Mouse (Mus musculus): ENCODE measurements around the gene Kcnk10. TPM values are rescaled to one million over a fixed set of nuclear protein-coding genes. Genes with fewer than 3 reads are reported as not detected.

Gene Kcnk10
- polyA plus RNA-seq, 1 experiment from 2014 or later, result 2.9 TPM

DNA sequence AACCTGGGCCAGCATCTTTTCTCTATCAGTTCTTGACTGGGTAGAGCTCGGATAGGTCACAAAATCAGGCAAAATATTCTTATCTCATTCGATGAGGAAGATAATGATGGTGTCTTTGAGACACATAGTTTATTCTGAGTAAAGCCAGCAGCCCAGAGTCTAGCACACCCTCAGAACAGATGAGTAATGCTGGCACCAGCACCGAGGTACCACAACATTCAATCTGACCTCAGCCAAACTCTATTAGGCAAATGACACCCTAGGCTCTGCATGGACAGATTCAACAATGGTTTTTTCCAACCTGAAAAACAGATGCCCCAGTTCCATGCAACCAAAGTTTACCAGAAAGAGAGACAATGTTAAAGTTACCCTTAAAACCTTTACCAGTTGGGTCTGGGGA is 108.0 kb downstream of the Kcnk10 start:
- no peaks in the 10 kb centered on the region for H3K9me3 ChIP-seq (ENCODE audit: control insufficient read depth, low read length)
- ATAC-seq (ENCODE audit: low read depth), result no peak
- WGBS, result 78% methylated on average over 3 of the region's 3 CpGs

GRCm38 (mm10) chr12:98467793-98468192 is 110.3 kb downstream of the Kcnk10 start:
- ATAC-seq (ENCODE audit: low read depth) (no peak), DNase-seq (ENCODE audit: low spot score) (no peak)
- no peaks in the 10 kb centered on the region for H3K27me3 ChIP-seq (replicated peaks; ENCODE audit: control insufficient read depth, insufficient read depth, low read length)
- no peak overlapping the region for H3K4me3 ChIP-seq (ENCODE audit: low read depth, low read length)
- 96% methylated on average over 4 of the region's 4 CpGs for WGBS
- no peaks in the 10 kb centered on the region for H3K9me3 ChIP-seq (ENCODE audit: control insufficient read depth, low read length)
- H3K9ac ChIP-seq (ENCODE audit: low read depth, low read length), result no peak overlapping the region
- no peak overlapping the region for H3K27ac ChIP-seq (replicated peaks; ENCODE audit: low read depth, low read length)
- H3K4me1 ChIP-seq (ENCODE audit: control insufficient read depth, insufficient read depth, low read length), result no peaks in the 10 kb centered on the region
- H3K4me2 ChIP-seq (ENCODE audit: low read depth, low read length), result no peak overlapping the region
- H3K36me3 ChIP-seq (ENCODE audit: control insufficient read depth, insufficient read depth, low read length), result no peaks in the 10 kb centered on the region

More for the DNA sequence above, 108.0 kb downstream of the Kcnk10 start:
- no peak overlapping the region for H3K9ac ChIP-seq (ENCODE audit: low read depth, low read length)
- H3K27ac ChIP-seq (replicated peaks; ENCODE audit: low read depth, low read length), result no peak overlapping the region
- no peak for DNase-seq (ENCODE audit: low spot score)
- H3K27me3 ChIP-seq (replicated peaks; ENCODE audit: control insufficient read depth, insufficient read depth, low read length), result no peaks in the 10 kb centered on the region
- no peak overlapping the region for H3K4me3 ChIP-seq (ENCODE audit: low read depth, low read length)
- no peaks in the 10 kb centered on the region for H3K36me3 ChIP-seq (ENCODE audit: control insufficient read depth, insufficient read depth, low read length)
- no peaks in the 10 kb centered on the region for H3K4me1 ChIP-seq (ENCODE audit: control insufficient read depth, insufficient read depth, low read length)
- no peak overlapping the region for H3K4me2 ChIP-seq (ENCODE audit: low read depth, low read length)

- H3K27me3 ChIP-seq (replicated peaks; ENCODE audit: control insufficient read depth, insufficient read depth, low read length), result no peaks in the 10 kb centered on the region
- 51% methylated on average over 3 of the region's 3 CpGs for WGBS
- no peaks in the 10 kb centered on the region for H3K36me3 ChIP-seq (ENCODE audit: control insufficient read depth, insufficient read depth, low read length)
- no peaks in the 10 kb centered on the region for H3K9me3 ChIP-seq (ENCODE audit: control insufficient read depth, low read length)
- H3K4me2 ChIP-seq (ENCODE audit: low read depth, low read length), result no peak overlapping the region
- H3K27ac ChIP-seq (replicated peaks; ENCODE audit: low read depth, low read length), result no peak overlapping the region
- H3K4me3 ChIP-seq (ENCODE audit: low read depth, low read length), result no peak overlapping the region
- ATAC-seq (ENCODE audit: low read depth), result no peak
- no peaks in the 10 kb centered on the region for H3K4me1 ChIP-seq (ENCODE audit: control insufficient read depth, insufficient read depth, low read length)
- DNase-seq (ENCODE audit: low spot score), result no peak
- H3K9ac ChIP-seq (ENCODE audit: low read depth, low read length), result no peak overlapping the region
Observed at GRCm38 (mm10) chr12:98459889-98460288, 118.2 kb downstream of the Kcnk10 start.

GRCm38 (mm10) chr12:98458944-98459343 is 119.2 kb downstream of the Kcnk10 start:
- 75% methylated on average over 4 of the region's 4 CpGs for WGBS
- Histone ChIP-seq H3K4me2 (ENCODE audit: low read depth, low read length) (no peak overlapping the region), H3K4me3 (ENCODE audit: low read depth, low read length) (no peak overlapping the region), H3K27ac (replicated peaks; ENCODE audit: low read depth, low read length) (no peak overlapping the region), H3K9me3 (ENCODE audit: control insufficient read depth, low read length) (no peaks in the 10 kb centered on the region), H3K4me1 (ENCODE audit: control insufficient read depth, insufficient read depth, low read length) (no peaks in the 10 kb centered on the region), H3K9ac (ENCODE audit: low read depth, low read length) (no peak overlapping the region), H3K36me3 (ENCODE audit: control insufficient read depth, insufficient read depth, low read length) (no peaks in the 10 kb centered on the region), H3K27me3 (replicated peaks; ENCODE audit: control insufficient read depth, insufficient read depth, low read length) (no peaks in the 10 kb centered on the region)
- DNase-seq (ENCODE audit: low spot score) (no peak), ATAC-seq (ENCODE audit: low read depth) (no peak)

DNA sequence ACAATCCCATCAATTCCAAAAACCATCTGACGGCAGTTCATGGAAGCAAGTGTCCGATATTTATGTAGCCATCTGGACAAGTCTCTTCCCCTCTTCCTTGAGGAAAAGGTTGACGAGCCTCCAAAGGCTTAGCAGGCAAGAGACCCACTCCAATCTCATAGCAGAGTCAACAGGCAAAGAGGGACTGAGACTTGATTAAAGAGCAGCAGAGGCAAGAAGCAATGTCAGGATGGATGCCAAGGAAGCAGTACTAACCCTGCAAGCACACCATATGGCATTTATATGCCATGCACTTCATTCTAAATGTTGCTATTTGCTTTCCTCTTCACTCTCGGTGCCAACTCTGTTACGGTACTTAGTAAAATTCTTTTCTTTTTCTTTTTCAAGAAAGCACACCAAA is 119.6 kb downstream of the Kcnk10 start:
- Histone ChIP-seq H3K9me3 (ENCODE audit: control insufficient read depth, low read length) (no peaks in the 10 kb centered on the region), H3K4me2 (ENCODE audit: low read depth, low read length) (no peak overlapping the region), H3K4me1 (ENCODE audit: control insufficient read depth, insufficient read depth, low read length) (no peaks in the 10 kb centered on the region), H3K4me3 (ENCODE audit: low read depth, low read length) (no peak overlapping the region), H3K9ac (ENCODE audit: low read depth, low read length) (no peak overlapping the region), H3K27me3 (replicated peaks; ENCODE audit: control insufficient read depth, insufficient read depth, low read length) (no peaks in the 10 kb centered on the region), H3K27ac (replicated peaks; ENCODE audit: low read depth, low read length) (no peak overlapping the region), H3K36me3 (ENCODE audit: control insufficient read depth, insufficient read depth, low read length) (no peaks in the 10 kb centered on the region)
- WGBS, result 81% methylated on average over 5 of the region's 5 CpGs
- DNase-seq (ENCODE audit: low spot score), result peak; percentile 38
- ATAC-seq (ENCODE audit: low read depth), result no peak

DNA sequence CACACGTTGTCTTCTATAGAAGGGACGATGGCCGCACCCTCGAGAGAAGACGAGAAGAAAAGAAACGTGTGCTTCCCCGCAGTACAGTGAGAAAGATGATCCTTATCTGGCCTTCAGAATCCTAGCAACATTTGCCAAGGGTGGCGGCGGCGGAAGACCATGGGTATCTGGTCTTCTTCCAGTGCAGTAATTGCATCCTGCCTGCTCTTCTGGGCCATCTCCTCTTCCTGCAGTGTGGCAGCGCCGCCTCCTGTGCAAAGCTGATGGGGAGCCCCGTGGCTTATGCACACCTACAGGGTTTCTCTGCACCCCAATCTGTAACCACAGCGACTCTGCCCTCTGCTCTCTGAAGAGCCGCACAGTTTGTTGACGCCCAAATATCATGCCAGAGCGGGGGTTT is 124.9 kb downstream of the Kcnk10 start:
- no peak for ATAC-seq (ENCODE audit: low read depth)
- H3K27me3 ChIP-seq (replicated peaks; ENCODE audit: control insufficient read depth, insufficient read depth, low read length), result no peaks in the 10 kb centered on the region
- H3K4me2 ChIP-seq (ENCODE audit: low read depth, low read length), result no peak overlapping the region
- no peak overlapping the region for H3K9ac ChIP-seq (ENCODE audit: low read depth, low read length)
- 86% methylated on average over 17 of the region's 17 CpGs for WGBS
- no peaks in the 10 kb centered on the region for H3K36me3 ChIP-seq (ENCODE audit: control insufficient read depth, insufficient read depth, low read length)
- no peak overlapping the region for H3K27ac ChIP-seq (replicated peaks; ENCODE audit: low read depth, low read length)
- no peaks in the 10 kb centered on the region for H3K4me1 ChIP-seq (ENCODE audit: control insufficient read depth, insufficient read depth, low read length)
- no peak overlapping the region for H3K4me3 ChIP-seq (ENCODE audit: low read depth, low read length)
- no peak for DNase-seq (ENCODE audit: low spot score)
- no peaks in the 10 kb centered on the region for H3K9me3 ChIP-seq (ENCODE audit: control insufficient read depth, low read length)

- Histone ChIP-seq H3K9ac (ENCODE audit: low read depth, low read length) (no peak overlapping the region), H3K36me3 (ENCODE audit: control insufficient read depth, insufficient read depth, low read length) (no peaks in the 10 kb centered on the region), H3K27me3 (replicated peaks; ENCODE audit: control insufficient read depth, insufficient read depth, low read length) (no peaks in the 10 kb centered on the region), H3K4me2 (ENCODE audit: low read depth, low read length) (no peak overlapping the region), H3K4me3 (ENCODE audit: low read depth, low read length) (no peak overlapping the region), H3K4me1 (ENCODE audit: control insufficient read depth, insufficient read depth, low read length) (no peaks in the 10 kb centered on the region), H3K9me3 (ENCODE audit: control insufficient read depth, low read length) (no peaks in the 10 kb centered on the region), H3K27ac (replicated peaks; ENCODE audit: low read depth, low read length) (no peak overlapping the region)
- no peak for DNase-seq (ENCODE audit: low spot score)
- no peak for ATAC-seq (ENCODE audit: low read depth)
- WGBS, result 86% methylated on average over 7 of the region's 7 CpGs
Observed at GRCm38 (mm10) chr12:98452646-98453045, 125.5 kb downstream of the Kcnk10 start.

- ATAC-seq (ENCODE audit: low read depth) (no peak), DNase-seq (ENCODE audit: low spot score) (no peak)
- Histone ChIP-seq H3K27me3 (replicated peaks; ENCODE audit: control insufficient read depth, insufficient read depth, low read length) (no peaks in the 10 kb centered on the region), H3K4me2 (ENCODE audit: low read depth, low read length) (no peak overlapping the region), H3K4me1 (ENCODE audit: control insufficient read depth, insufficient read depth, low read length) (no peaks in the 10 kb centered on the region), H3K27ac (replicated peaks; ENCODE audit: low read depth, low read length) (no peak overlapping the region), H3K9me3 (ENCODE audit: control insufficient read depth, low read length) (no peaks in the 10 kb centered on the region), H3K4me3 (ENCODE audit: low read depth, low read length) (no peak overlapping the region), H3K9ac (ENCODE audit: low read depth, low read length) (no peak overlapping the region), H3K36me3 (ENCODE audit: control insufficient read depth, insufficient read depth, low read length) (no peaks in the 10 kb centered on the region)
- WGBS, result 71% methylated on average over 5 of the region's 5 CpGs
Observed at GRCm38 (mm10) chr12:98445637-98446036, 132.5 kb downstream of the Kcnk10 start.

DNA sequence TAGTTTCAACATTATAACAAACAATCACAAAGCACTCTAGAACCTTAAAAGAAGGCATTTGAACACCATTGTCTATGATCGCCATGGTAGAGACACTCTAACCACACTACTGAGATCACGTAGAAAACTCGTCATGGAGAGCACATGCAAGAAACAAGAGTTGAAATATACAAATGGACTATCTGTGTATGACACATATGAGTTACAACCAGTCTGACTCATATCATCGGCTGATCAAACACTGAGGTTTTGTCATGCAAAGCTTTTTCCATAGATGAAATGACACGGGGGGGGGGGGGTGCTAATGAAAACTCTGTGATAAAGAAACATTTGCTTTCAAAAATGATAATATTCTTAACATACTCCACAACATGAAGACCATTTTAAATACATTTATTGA is 133.2 kb downstream of the Kcnk10 start:
- no peak overlapping the region for H3K4me3 ChIP-seq (ENCODE audit: low read depth, low read length)

More for the DNA sequence above, 133.2 kb downstream of the Kcnk10 start:
- H3K9me3 ChIP-seq (ENCODE audit: control insufficient read depth, low read length), result no peaks in the 10 kb centered on the region
- no peaks in the 10 kb centered on the region for H3K27me3 ChIP-seq (replicated peaks; ENCODE audit: control insufficient read depth, insufficient read depth, low read length)
- WGBS, result 88% methylated on average over 5 of the region's 5 CpGs
- no peaks in the 10 kb centered on the region for H3K4me1 ChIP-seq (ENCODE audit: control insufficient read depth, insufficient read depth, low read length)
- ATAC-seq (ENCODE audit: low read depth) (no peak), DNase-seq (ENCODE audit: low spot score) (no peak)
- H3K27ac ChIP-seq (replicated peaks; ENCODE audit: low read depth, low read length), result no peak overlapping the region
- H3K4me2 ChIP-seq (ENCODE audit: low read depth, low read length), result no peak overlapping the region
- H3K36me3 ChIP-seq (ENCODE audit: control insufficient read depth, insufficient read depth, low read length), result no peaks in the 10 kb centered on the region
- H3K9ac ChIP-seq (ENCODE audit: low read depth, low read length), result no peak overlapping the region
